Mouse (Mus musculus): ENCODE results near the gene Slc4a2.

GRCm38 (mm10) chr5:24405389-24405876 lies 18.2 kb upstream of the Slc4a2 start:
- no peak for TF ChIP-seq CTCF (IDR thresholded peaks at IDR 0.05; ENCODE audit: low read depth, low read length)
- no peak for TF ChIP-seq TAL1 (conservative IDR thresholded peaks at IDR 0.05; ENCODE audit: low read depth, low read length)
- TF ChIP-seq GATA1 (IDR thresholded peaks at IDR 0.05; ENCODE audit: borderline replicate concordance, low read length), result no peak
- no peak for TF ChIP-seq POLR2AphosphoS5 (IDR thresholded peaks at IDR 0.05; ENCODE audit: insufficient replicate concordance, low read depth, low read length)
- no peak for TF ChIP-seq GATA2 (IDR thresholded peaks at IDR 0.05; ENCODE audit: borderline replicate concordance, low read depth, low read length)

Data from G1E (cell line).